Mouse (Mus musculus): ENCODE data around the gene Muc2.
A peak's percentile ranks its signal among the peaks of the same experiment; 100 is the strongest.
"Not testable (repeated sequence)": the region's sequence is repeated elsewhere in the genome, so short reads cannot be mapped to it uniquely, and the experiment has no call there.

The Muc2 gene

GRCm38 (mm10) chr7:141690040-141690439 lies at the start of gene Muc2:
Muc2 (plus strand) TSS chr7:141690340.
- DNase-seq (ENCODE audit: low read depth, low spot score) = no peak

DNA sequence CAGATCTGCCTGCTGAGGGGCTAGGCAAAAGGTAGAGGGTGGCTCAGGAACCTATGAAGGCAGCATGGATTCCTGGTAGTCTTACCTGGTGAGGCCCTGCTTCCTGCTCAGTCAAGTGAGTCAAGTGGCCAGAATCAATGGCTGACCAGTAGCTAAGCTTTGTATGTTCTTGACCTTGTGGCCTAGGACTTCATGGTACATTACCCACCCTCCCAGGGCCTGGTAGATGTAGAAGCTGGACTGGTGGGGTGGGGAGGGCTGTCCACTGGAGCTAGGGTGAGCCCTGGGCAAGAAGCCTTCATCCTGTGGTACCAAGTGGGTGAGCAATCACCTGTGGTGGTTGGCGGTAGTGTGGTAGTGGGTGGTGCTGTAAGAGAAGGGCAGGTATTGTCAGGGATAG lies 47.8 kb upstream of the Muc2 start:
- no peak for DNase-seq (ENCODE audit: low read depth, low spot score)

- DNase-seq (ENCODE audit: low read depth, low spot score) = peak; percentile 44
These were observed 47.0 kb upstream of the Muc2 start for GRCm38 (mm10) chr7:141643160-141643559.

- DNase-seq (ENCODE audit: low read depth, low spot score) = no peak
These were observed 43.1 kb upstream of the Muc2 start for GRCm38 (mm10) chr7:141647083-141647482.

DNA sequence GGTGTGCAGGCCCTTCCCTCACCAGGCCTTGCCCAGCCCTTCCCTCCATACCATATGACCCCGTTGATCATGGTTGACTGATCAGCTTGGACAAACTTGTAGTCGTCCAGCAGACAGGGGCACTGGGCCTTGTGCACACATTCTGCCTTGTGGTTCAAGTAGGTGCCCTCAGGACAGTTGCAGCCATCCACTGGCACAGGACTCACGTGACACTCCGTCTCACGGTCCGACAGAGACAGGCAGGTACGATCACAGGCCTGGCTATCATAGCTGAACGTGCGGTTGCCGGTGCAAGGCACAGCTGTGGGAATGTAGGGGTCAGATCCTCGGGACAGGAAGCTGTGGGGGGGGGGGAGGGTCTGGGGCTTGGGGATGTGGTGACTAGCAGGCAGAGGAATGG lies 42.3 kb upstream of the Muc2 start:
- no peak for DNase-seq (ENCODE audit: low read depth, low spot score)

GRCm38 (mm10) chr7:141652191-141652590 lies 37.9 kb upstream of the Muc2 start:
- DNase-seq (ENCODE audit: low read depth, low spot score) = no peak

- DNase-seq (ENCODE audit: low read depth, low spot score) = no peak
These were observed 29.8 kb upstream of the Muc2 start for GRCm38 (mm10) chr7:141660346-141660745.

GRCm38 (mm10) chr7:141661481-141661880 lies 28.7 kb upstream of the Muc2 start:
- no peak for DNase-seq (ENCODE audit: low read depth, low spot score)

- no peak for DNase-seq (ENCODE audit: low read depth, low spot score)
These were observed 27.9 kb upstream of the Muc2 start for GRCm38 (mm10) chr7:141662223-141662622.

GRCm38 (mm10) chr7:141666190-141666589 lies 23.9 kb upstream of the Muc2 start:
- peak; percentile 76 for DNase-seq (ENCODE audit: low read depth, low spot score)

- not testable (repeated sequence) for DNase-seq (ENCODE audit: low read depth, low spot score)
These were observed 21.0 kb upstream of the Muc2 start for GRCm38 (mm10) chr7:141669097-141669496.

GRCm38 (mm10) chr7:141670999-141671398 lies 19.1 kb upstream of the Muc2 start:
- peak; percentile 68 for DNase-seq (ENCODE audit: low read depth, low spot score)

- DNase-seq (ENCODE audit: low read depth, low spot score) = no peak
These were observed 18.4 kb upstream of the Muc2 start for GRCm38 (mm10) chr7:141671626-141672291.

GRCm38 (mm10) chr7:141678922-141679321 lies 11.2 kb upstream of the Muc2 start:
- DNase-seq (ENCODE audit: low read depth, low spot score) = no peak

- no peak for DNase-seq (ENCODE audit: low read depth, low spot score)
These were observed 2.8 kb upstream of the Muc2 start for GRCm38 (mm10) chr7:141687330-141687729.

GRCm38 (mm10) chr7:141693591-141694273 lies 3.6 kb downstream of the Muc2 start:
- no peak for DNase-seq (ENCODE audit: low read depth, low spot score)

DNA sequence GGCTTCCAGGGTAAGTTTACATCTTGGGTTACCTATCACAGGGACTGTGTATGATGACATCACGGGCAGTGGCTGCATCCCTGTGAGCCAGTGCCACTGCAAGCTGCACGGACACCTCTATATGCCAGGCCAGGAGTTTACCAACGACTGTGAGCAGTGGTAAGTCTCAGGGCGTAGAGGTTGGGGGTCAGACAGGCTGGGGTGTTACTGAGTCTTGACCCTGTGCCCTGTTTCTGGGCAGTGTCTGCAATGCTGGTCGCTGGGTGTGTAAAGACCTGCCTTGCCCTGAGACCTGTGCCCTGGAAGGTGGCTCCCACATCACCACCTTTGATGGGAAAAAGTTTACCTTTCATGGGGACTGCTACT lies 4.1 kb downstream of the Muc2 start:
- no peak for DNase-seq (ENCODE audit: low read depth, low spot score)

DNA sequence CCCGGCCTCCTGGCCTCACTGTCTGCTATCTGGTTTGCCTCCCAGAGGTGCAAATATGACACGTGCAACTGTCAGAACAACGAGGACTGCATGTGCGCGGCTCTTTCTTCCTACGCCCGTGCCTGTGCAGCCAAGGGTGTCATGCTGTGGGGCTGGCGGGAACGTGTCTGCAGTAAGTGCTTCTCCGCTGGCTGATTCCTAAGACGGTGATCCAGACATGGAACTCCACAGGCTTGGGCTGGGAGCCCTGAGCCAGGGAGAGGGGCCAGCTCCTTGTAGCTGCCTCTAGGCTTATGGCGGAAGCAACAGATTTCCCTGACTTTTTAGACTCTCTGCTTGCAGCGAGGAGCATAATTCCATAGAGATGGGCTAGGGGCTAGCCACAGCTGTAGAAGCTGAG lies 6.4 kb downstream of the Muc2 start:
- DNase-seq (ENCODE audit: low read depth, low spot score) = no peak

DNA sequence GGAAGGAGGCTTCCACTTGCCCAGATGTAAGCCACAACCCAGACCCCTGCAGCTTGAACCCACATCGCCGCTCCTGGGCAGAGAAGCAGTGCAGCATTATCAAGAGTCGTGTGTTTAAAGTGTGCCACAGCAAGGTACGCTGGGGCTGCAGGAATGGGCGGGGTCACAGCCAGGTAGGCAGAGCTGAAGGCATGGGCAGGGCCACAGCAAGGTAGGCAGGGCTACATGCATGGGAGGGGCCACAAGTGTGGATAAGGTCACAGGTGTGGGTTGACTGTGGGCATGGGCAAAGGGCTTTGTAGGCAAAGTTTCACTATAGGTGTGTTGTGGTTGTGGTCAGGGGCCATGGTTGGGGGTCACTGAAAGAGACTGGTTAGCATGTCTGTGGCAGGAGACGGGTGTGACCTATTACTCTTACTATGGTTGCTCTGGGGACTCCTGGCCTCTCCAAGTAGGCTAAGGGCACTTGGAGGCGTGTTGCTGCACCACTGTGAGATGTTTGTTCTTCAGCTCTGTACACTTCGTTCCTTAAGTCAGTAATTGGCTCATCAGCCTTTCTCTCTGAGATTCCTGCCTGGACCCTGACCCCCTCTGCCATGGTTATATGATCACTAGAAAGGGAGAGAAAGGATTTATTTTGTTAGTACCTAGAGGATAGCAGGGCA lies 9.5 kb downstream of the Muc2 start:
- no peak for DNase-seq (ENCODE audit: low read depth, low spot score)

- DNase-seq (ENCODE audit: low read depth, low spot score) = no peak
These were observed 57.4 kb downstream of the Muc2 start for GRCm38 (mm10) chr7:141747451-141748100.

DNA sequence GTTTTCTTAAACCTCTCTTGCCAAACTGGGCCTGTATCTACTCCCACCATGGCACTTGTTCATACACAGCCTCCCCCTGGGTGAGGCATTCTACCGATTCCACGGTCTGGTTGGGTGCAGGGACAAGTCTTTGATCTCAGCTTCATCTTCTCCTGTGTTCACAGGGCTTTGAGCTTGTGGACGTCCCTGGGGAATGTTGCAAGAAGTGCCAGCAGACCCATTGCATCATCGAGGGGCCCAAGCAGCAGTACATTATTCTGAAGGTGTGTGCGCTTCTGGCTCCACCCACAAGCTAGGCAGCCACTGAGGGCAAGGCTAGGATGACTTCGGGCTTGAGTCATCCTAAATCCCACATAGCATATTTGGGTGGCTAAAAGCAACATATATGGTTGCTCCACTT lies 62.4 kb downstream of the Muc2 start:
- no peak for DNase-seq (ENCODE audit: low read depth, low spot score)

DNA sequence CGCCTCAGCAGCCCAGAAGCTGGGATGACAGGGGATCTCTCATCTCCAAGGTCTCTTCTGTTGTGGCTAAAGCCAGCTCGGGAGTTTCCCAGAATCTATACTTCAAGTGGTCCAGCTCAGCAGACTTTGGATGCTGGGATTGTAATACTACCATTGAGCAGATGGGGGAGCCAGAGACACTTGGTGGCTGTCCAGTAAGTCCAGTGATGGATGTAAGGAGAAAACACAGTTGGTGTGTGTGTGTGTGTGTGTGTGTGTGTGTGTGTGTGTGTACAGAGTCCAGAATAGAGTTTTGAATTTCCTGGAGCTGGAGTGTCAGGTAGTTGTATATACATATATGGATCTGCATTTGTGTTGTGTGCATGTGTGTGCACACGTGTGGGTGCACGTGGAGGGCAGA lies 65.7 kb downstream of the Muc2 start:
- peak; percentile 53 for DNase-seq (ENCODE audit: low read depth, low spot score)
